Mouse (Mus musculus): ENCODE measurements around the gene Fkbp1b. TPM values are rescaled to one million over a fixed set of nuclear protein-coding genes. Genes with fewer than 3 reads are reported as not detected.

The Fkbp1b gene
- polyA plus RNA-seq, 1 experiment from 2014 or later = 9.4 TPM

GRCm38 (mm10) chr12:4879048-4879447, 37.7 kb upstream of the Fkbp1b start:
- H3K4me1 ChIP-seq (ENCODE audit: insufficient read depth) = peaks cover under 1% of the 10 kb centered on the region; the same call in 1 of the 2 replicates
- H3K36me3 ChIP-seq (ENCODE audit: insufficient read depth) = peaks cover 14% of the 10 kb centered on the region
- WGBS = 94% methylated on average over 5 of the region's 5 CpGs
- H3K9me3 ChIP-seq (ENCODE audit: low read depth, low read length) = no peaks in the 10 kb centered on the region
- H3K27ac ChIP-seq (ENCODE audit: low read depth) = no peak overlapping the region
- TF ChIP-seq CTCF (IDR thresholded peaks at IDR 0.05; ENCODE audit: low read depth) = peak; percentile 16; the same call in 1 of the 2 replicates
- H3K4me2 ChIP-seq = no peak overlapping the region
- H3K4me3 ChIP-seq (ENCODE audit: low read depth, low read length) = no peak overlapping the region
- DNase-seq (peak; percentile 27), ATAC-seq (ENCODE audit: insufficient read depth) (no peak)
- H3K27me3 ChIP-seq (ENCODE audit: insufficient read depth, low read length) = no peaks in the 10 kb centered on the region
- no peak overlapping the region for H3K9ac ChIP-seq

GRCm38 (mm10) chr12:4878296-4878783, 36.9 kb upstream of the Fkbp1b start:
- Histone ChIP-seq H3K4me3 (ENCODE audit: low read depth, low read length) (no peak overlapping the region), H3K4me2 (no peak overlapping the region), H3K9ac (no peak overlapping the region), H3K9me3 (ENCODE audit: low read depth, low read length) (no peaks in the 10 kb centered on the region), H3K4me1 (ENCODE audit: insufficient read depth) (peaks cover 5% of the 10 kb centered on the region), H3K27me3 (ENCODE audit: insufficient read depth, low read length) (no peaks in the 10 kb centered on the region), H3K27ac (ENCODE audit: low read depth) (no peak overlapping the region), H3K36me3 (ENCODE audit: insufficient read depth) (peaks cover 10% of the 10 kb centered on the region)
- 79% methylated on average over 9 of the region's 9 CpGs for WGBS
- no peak for ATAC-seq (ENCODE audit: insufficient read depth)
- TF ChIP-seq CTCF (IDR thresholded peaks at IDR 0.05; ENCODE audit: low read depth) = no peak
- DNase-seq = no peak

GRCm38 (mm10) chr12:4875623-4876022, 34.2 kb upstream of the Fkbp1b start:
- no peak for ATAC-seq (ENCODE audit: insufficient read depth)
- H3K9ac ChIP-seq = no peak overlapping the region
- H3K4me2 ChIP-seq = no peak overlapping the region
- H3K4me3 ChIP-seq (ENCODE audit: low read depth, low read length) = no peak overlapping the region
- WGBS = 80% methylated on average over 8 of the region's 8 CpGs
- no peaks in the 10 kb centered on the region for H3K9me3 ChIP-seq (ENCODE audit: low read depth, low read length)
- H3K27me3 ChIP-seq (ENCODE audit: insufficient read depth, low read length) = no peaks in the 10 kb centered on the region
- peaks cover 5% of the 10 kb centered on the region for H3K4me1 ChIP-seq (ENCODE audit: insufficient read depth)
- 0 out of 2 replicates have a peak, but pooled peaks cover 2% of the 10 kb centered on the region for H3K36me3 ChIP-seq (ENCODE audit: insufficient read depth)
- TF ChIP-seq CTCF (IDR thresholded peaks at IDR 0.05; ENCODE audit: low read depth) = no peak
- no peak for DNase-seq
- no peak overlapping the region for H3K27ac ChIP-seq (ENCODE audit: low read depth)

- no peaks in the 10 kb centered on the region for H3K36me3 ChIP-seq (ENCODE audit: insufficient read depth)
- H3K4me1 ChIP-seq (ENCODE audit: insufficient read depth) = peaks cover 5% of the 10 kb centered on the region
- H3K27ac ChIP-seq (ENCODE audit: low read depth) = peak within 1 kb of the TSS; percentile 38
- H3K4me2 ChIP-seq = peak within 1 kb of the TSS; percentile 64
- peak; percentile 90 for DNase-seq
- TF ChIP-seq CTCF (IDR thresholded peaks at IDR 0.05; ENCODE audit: low read depth) = no peak
- H3K27me3 ChIP-seq (ENCODE audit: insufficient read depth, low read length) = no peaks in the 10 kb centered on the region
- peak; percentile 94 for ATAC-seq (ENCODE audit: insufficient read depth)
- H3K9ac ChIP-seq = peak within 1 kb of the TSS; percentile 50
- 2% methylated on average over 24 of the region's 24 CpGs for WGBS
- no peaks in the 10 kb centered on the region for H3K9me3 ChIP-seq (ENCODE audit: low read depth, low read length)
- H3K4me3 ChIP-seq (ENCODE audit: low read depth, low read length) = peak within 1 kb of the TSS; percentile 32
Measured at GRCm38 (mm10) chr12:4874161-4874927, 33.0 kb upstream of the Fkbp1b start, which contains the start of gene Mfsd2b. Mfsd2b (minus strand) TSS chr12:4874359.

GRCm38 (mm10) chr12:4873531-4873930, 32.1 kb upstream of the Fkbp1b start:
- WGBS = 69% methylated on average over 6 of the region's 6 CpGs
- Histone ChIP-seq H3K4me2 (peak overlapping the region; percentile 64), H3K9ac (peak overlapping the region; percentile 50), H3K27me3 (ENCODE audit: insufficient read depth, low read length) (no peaks in the 10 kb centered on the region), H3K27ac (ENCODE audit: low read depth) (peak overlapping the region; percentile 38; the same call in 1 of the 2 replicates), H3K4me3 (ENCODE audit: low read depth, low read length) (peak overlapping the region; percentile 32), H3K4me1 (ENCODE audit: insufficient read depth) (peaks cover 5% of the 10 kb centered on the region), H3K9me3 (ENCODE audit: low read depth, low read length) (no peaks in the 10 kb centered on the region), H3K36me3 (ENCODE audit: insufficient read depth) (no peaks in the 10 kb centered on the region)
- no peak for DNase-seq
- no peak for TF ChIP-seq CTCF (IDR thresholded peaks at IDR 0.05; ENCODE audit: low read depth)
- ATAC-seq (ENCODE audit: insufficient read depth) = no peak

GRCm38 (mm10) chr12:4872983-4873477, 31.6 kb upstream of the Fkbp1b start:
- peak; percentile 30; the same call in 1 of the 2 replicates for ATAC-seq (ENCODE audit: insufficient read depth)
- 51% methylated on average over 5 of the region's 5 CpGs for WGBS
- Histone ChIP-seq H3K27me3 (ENCODE audit: insufficient read depth, low read length) (no peaks in the 10 kb centered on the region), H3K36me3 (ENCODE audit: insufficient read depth) (no peaks in the 10 kb centered on the region), H3K4me2 (peak overlapping the region; percentile 64; the same call in 1 of the 2 replicates), H3K9ac (no peak overlapping the region), H3K9me3 (ENCODE audit: low read depth, low read length) (no peaks in the 10 kb centered on the region), H3K4me1 (ENCODE audit: insufficient read depth) (peaks cover 5% of the 10 kb centered on the region), H3K4me3 (ENCODE audit: low read depth, low read length) (peak overlapping the region; percentile 32; the same call in 1 of the 2 replicates), H3K27ac (ENCODE audit: low read depth) (peak overlapping the region; percentile 38; the same call in 1 of the 2 replicates)
- DNase-seq = peak; percentile 42
- TF ChIP-seq CTCF (IDR thresholded peaks at IDR 0.05; ENCODE audit: low read depth) = no peak

GRCm38 (mm10) chr12:4872273-4872672, 30.9 kb upstream of the Fkbp1b start:
- H3K27ac ChIP-seq (ENCODE audit: low read depth) = peak overlapping the region; percentile 12; the same call in 1 of the 2 replicates
- ATAC-seq (ENCODE audit: insufficient read depth) (no peak), DNase-seq (peak; percentile 11)
- H3K36me3 ChIP-seq (ENCODE audit: insufficient read depth) = no peaks in the 10 kb centered on the region
- TF ChIP-seq CTCF (IDR thresholded peaks at IDR 0.05; ENCODE audit: low read depth) = no peak
- peaks cover 5% of the 10 kb centered on the region for H3K4me1 ChIP-seq (ENCODE audit: insufficient read depth)
- WGBS = 51% methylated on average over 4 of the region's 4 CpGs
- H3K4me2 ChIP-seq = peak overlapping the region; percentile 18; the same call in 1 of the 2 replicates
- no peak overlapping the region for H3K4me3 ChIP-seq (ENCODE audit: low read depth, low read length)
- H3K9ac ChIP-seq = no peak overlapping the region
- H3K9me3 ChIP-seq (ENCODE audit: low read depth, low read length) = no peaks in the 10 kb centered on the region
- no peaks in the 10 kb centered on the region for H3K27me3 ChIP-seq (ENCODE audit: insufficient read depth, low read length)
